Mouse (Mus musculus) layer of hippocampus, adult 6 months (tissue): ENCODE results near the gene Scamp1. TPM values are rescaled to one million over a fixed set of nuclear protein-coding genes. Genes with fewer than 3 reads are reported as not detected.

Experiments
- long read RNA-seq, 2 experiments: library from polyadenylated mRNA; unstranded; transcript quantifications; one replicate each; pipeline ENCODE4 v2.0.0; 2019 to 2020
- polyA plus RNA-seq: library from polyadenylated mRNA; unstranded; fragments of <200 nt; fragmentation: Nextera tagmentation; gene quantifications from 2 replicates; pipeline ENCODE4 v1.2.3, GENCODE M21; 2021

Scamp1 gene
- polyA plus RNA-seq = 111 and 116 TPM in 2 replicates
- long read RNA-seq, experiment 1, full-length matches to known transcripts = 201 of 294 reads
- long read RNA-seq, experiment 1, partial matches to known transcripts = 11 of 294 reads
- long read RNA-seq, experiment 1, other reads (novel, unspliced or antisense) = 82 of 294 reads
- long read RNA-seq, experiment 2, full-length matches to known transcripts = 1,578 of 1,729 reads
- long read RNA-seq, experiment 2, partial matches to known transcripts = 25 of 1,729 reads
- long read RNA-seq, experiment 2, other reads (novel, unspliced or antisense) = 126 of 1,729 reads

DNA sequence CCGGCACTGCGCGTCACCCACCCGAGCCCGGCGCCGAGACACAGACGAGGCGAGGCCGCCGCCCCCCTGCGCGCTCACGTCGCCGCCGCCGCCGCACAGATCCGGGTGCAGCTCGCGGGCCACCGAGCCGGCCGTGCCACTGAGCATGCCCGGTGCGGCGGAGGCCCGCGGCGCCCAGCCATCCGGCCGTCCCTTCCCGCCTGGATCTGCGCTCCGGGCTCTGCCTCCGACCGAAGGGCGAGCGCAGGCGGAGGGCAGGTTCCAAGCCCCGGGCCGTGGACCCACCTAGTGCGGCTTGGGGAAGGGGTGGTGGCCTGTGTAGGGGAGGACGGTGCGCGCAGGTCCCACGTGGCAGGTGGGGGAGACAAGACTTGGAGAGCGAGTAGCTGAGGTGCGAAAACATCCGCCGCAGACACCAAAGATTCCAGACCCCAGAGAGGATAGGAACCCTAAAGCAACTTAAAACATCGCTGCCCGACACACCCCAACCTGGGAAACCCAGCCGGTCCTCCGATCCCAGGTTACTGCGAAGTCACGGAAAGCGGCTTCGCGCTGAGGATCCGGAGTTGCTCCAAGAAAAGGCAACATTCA is at the start of gene Scamp1:
Gene Scamp1, minus strand, starts transcription at position 577 of the 591 bp plus-strand sequence.

Other genes with a start within 250 kb of the Scamp1 start
- 12.1 and 13.4 TPM in 2 replicates for gene Lhfpl2, start 228.1 kb downstream of the Scamp1 start, polyA plus RNA-seq
- 25.3 and 25.7 TPM in 2 replicates for gene Ap3b1, start 73.1 kb upstream of the Scamp1 start, polyA plus RNA-seq